Mouse (Mus musculus): ENCODE results near the gene Tssk2.

DNA sequence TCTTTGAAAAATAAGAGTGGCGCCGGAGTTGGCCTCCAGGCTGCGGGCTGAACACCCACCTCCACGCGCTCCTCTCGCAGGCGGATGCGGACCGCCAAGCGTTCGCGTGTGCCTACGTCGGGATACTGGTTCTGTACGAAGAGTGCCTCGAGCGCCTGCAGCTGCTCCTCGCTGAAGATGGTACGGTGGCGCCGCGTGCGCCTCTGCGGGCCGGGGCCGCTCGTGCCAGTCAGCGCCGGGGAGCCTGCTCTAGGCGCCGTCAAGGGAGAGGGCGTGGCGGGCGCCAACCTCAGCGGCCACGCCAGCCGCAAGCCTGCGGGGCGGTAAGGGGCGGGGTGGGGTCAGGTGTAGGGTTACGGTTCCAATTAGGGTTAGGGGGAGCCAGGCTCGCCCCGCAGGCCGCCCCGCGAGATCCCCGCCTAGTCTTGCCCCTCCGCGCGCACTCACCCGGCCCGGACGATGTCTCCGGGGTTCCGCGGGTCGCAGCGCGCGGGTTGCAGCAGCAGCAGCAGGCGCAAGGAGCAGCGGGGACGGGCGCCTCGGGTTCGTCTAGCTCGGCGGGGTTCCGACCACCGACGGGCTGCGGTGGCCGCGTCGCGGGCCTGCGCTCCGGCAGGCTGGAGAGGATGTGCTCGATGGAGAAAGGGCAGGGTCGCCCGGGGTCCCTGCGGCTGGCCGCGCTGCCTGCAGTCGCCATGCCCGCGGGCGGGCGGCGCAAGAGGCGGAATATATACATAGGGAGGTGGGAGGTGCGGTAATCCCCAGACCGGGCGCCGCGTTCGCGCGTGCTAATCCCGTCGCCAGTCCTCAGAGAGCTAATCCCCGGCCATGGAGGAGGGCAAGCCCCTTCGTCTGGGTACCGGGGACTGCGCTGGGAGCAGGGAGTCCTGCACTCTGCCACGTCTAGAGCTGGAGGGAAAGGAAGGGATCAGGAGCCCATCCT lies 16.1 kb downstream of the Tssk2 start, which contains the start of gene Gsc2:
- no peak for TF ChIP-seq CTCF (IDR thresholded peaks at IDR 0.05; ENCODE audit: borderline replicate concordance, extremely low read depth, insufficient read depth, insufficient read length)
- no peak for TF ChIP-seq POLR2A (IDR thresholded peaks at IDR 0.05; ENCODE audit: borderline replicate concordance, extremely low read depth, insufficient read depth, insufficient read length, poor library complexity, severe bottlenecking)
